Mouse (Mus musculus) spleen, adult 2 months (tissue): ENCODE data around the gene Sucla2.

ENCODE experiments used
- CTCF ChIP-seq: fragments of 200-500 bp; IDR thresholded peaks from 2 replicates; pipeline ENCODE4 v1.5.1; 2011; ENCODE audit warnings: mild to moderate bottlenecking, inconsistent platforms; ENCODE audit not compliant: insufficient read depth, insufficient read length, insufficient replicate concordance; ENCODE audit errors: extremely low read depth
- POLR2A ChIP-seq: fragments of 200-500 bp; IDR thresholded peaks from 2 replicates; pipeline ENCODE4 v1.6.1; 2011; ENCODE audit warnings: low read depth, low read length, inconsistent platforms

- peak; percentile 100 for TF ChIP-seq CTCF
- TF ChIP-seq POLR2A: no peak
These were observed at the start of gene Sucla2 for GRCm38 (mm10) chr14:73524766-73525448.
